Mouse (Mus musculus): ENCODE results near the gene Khdc3. TPM values are rescaled to one million over a fixed set of nuclear protein-coding genes. Genes with fewer than 3 reads are reported as not detected.
"Not testable (repeated sequence)": the region's sequence is repeated elsewhere in the genome, so short reads cannot be mapped to it uniquely, and the experiment has no call there.

Gene Khdc3
- total RNA-seq, 2 experiments from 2014 or later: not detected

- DNase-seq: peak; percentile 53
These were observed 1.7 kb downstream of the Khdc3 start for GRCm38 (mm10) chr9:73103159-73103879.

- DNase-seq: no peak
These were observed 2.2 kb downstream of the Khdc3 start for GRCm38 (mm10) chr9:73103880-73104198.

- no peak for DNase-seq
These were observed 3.5 kb downstream of the Khdc3 start for GRCm38 (mm10) chr9:73105141-73105540.

DNA sequence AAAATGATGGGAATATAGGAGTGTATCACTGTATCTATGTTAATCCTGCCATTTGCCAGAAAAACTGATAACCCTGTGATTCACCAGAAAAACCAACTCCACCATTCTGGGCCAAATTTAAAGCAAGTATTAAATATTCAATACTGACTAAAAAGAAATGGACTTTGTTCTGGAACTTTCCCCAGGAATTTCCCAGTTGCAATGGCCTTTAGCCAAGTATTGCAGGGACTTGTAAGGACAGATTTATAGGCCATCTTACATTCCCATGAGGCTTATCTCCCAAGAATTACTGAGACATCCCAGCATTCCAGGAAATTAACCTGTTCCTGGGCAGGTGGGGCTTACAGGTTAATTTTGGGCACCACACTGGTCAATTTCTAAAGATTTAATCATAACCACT, 4.1 kb downstream of the Khdc3 start:
- no peak for DNase-seq

GRCm38 (mm10) chr9:73112919-73113906, 11.6 kb downstream of the Khdc3 start, which contains the start of gene Rsl24d1:
Gene Rsl24d1 (plus strand): TSS chr9:73113426.
- peak; percentile 80 for DNase-seq

GRCm38 (mm10) chr9:73116704-73117103, 15.1 kb downstream of the Khdc3 start:
- DNase-seq: not testable (repeated sequence)

DNA sequence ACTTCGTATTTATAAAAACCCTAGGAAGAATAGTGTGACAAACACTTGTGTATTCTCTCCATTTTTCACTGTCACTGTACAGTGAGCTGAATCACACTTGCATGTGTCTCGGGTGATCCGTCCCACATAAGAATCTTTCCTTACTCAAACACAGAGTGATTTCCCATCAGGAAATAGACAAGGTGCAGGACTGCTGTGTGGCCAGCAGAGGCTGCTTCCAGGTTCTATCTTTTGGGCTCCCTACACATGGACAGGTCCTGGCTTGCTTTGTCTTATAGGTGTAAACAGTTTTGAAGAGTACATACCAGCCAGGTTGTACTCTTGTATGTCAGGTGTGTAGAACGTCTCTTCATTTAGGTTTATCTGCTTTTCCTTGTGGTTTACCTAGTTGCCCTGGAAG, 16.4 kb downstream of the Khdc3 start:
- no peak for DNase-seq

DNA sequence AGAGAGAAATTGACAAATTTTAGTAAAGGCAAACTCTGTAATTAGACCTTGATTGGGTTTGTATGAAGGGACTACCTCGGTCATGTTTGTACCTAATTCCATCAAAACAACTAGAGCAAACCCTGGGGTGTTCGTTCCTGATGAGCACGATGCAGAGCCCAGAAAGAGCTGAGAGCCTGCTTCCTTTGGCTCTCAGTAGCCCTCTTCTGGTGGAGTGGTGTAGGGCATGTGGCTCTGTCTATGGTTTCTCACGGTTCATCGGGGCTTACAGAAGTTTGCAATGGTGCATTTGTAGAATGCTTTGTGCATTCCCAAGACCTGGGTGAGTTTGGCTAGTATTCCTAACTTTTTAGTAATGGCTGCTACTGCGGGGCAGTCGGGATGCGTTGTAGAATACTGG, 20.1 kb downstream of the Khdc3 start:
- DNase-seq: peak; percentile 35

GRCm38 (mm10) chr9:73125043-73125570, 23.5 kb downstream of the Khdc3 start:
- DNase-seq: no peak

GRCm38 (mm10) chr9:73127457-73127856, 25.8 kb downstream of the Khdc3 start:
- DNase-seq: no peak

GRCm38 (mm10) chr9:73129875-73130274, 28.2 kb downstream of the Khdc3 start:
- no peak for DNase-seq

GRCm38 (mm10) chr9:73130529-73130928, 28.9 kb downstream of the Khdc3 start:
- no peak for DNase-seq

DNA sequence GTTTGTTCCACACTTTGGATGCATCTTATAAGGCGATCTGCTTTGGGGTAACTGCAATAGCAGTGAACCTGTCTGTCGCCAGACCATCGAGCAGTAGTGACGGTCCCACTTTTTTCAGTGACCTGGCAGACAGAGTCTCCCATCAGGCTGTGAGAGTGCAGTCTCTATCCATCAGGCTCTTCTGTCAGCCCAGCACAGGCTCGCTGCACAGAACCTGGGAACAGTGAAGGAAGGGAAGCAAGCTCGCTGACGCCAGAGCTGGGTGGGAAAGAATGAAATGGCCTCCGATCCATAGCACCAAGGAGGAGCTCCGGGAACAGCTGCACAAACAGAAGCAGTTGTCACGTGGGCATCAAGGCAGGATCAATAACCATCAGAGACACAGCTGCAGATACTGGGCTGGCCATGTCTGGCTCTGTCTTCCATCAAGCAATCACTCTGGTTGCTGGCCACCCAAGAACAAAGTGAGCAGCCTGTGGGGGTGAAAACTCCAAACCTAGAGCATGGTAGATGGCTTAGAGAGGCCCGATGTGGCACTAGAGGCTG, 35.8 kb downstream of the Khdc3 start:
- DNase-seq: no peak

Other genes with a start within 250 kb of the Khdc3 start
- 1 to 10 TPM; 7.0 to 7.1 TPM for gene Pygo1, start 176.2 kb upstream of the Khdc3 start, total RNA-seq (2021)
- gene Dyx1c1, start 143.1 kb upstream of the Khdc3 start, total RNA-seq (2021): under 1 TPM; 0.32 to 0.88 TPM
- gene Gm44503, start 143.0 kb upstream of the Khdc3 start, total RNA-seq (2021): not detected
- 1 to 10 TPM; 4.6 to 5.3 TPM for gene Ccpg1os, start 116.5 kb upstream of the Khdc3 start, total RNA-seq (2021)
- gene Ccpg1, start 116.4 kb upstream of the Khdc3 start, total RNA-seq (2021): 10 to 100 TPM; 29.8 to 31.4 TPM
- gene Pigb, start 61.5 kb upstream of the Khdc3 start, total RNA-seq (2021): 1 to 10 TPM; 4.5 to 5.3 TPM
- gene Rab27a, start 57.0 kb upstream of the Khdc3 start, total RNA-seq (2021): 1 to 10 TPM; 3.4 to 3.7 TPM
- gene Gm20509, start 634 bp downstream of the Khdc3 start, total RNA-seq (2021): not detected
- gene Rsl24d1, start 11.6 kb downstream of the Khdc3 start, total RNA-seq (2021): 10 to 100 TPM; 61.8 to 61.9 TPM